Mouse (Mus musculus) limb, embryonic 14.5 days (tissue): ENCODE measurements around the gene Srebf1. TPM values are rescaled to one million over a fixed set of nuclear protein-coding genes. Genes with fewer than 3 reads are reported as not detected.

ENCODE experiments used
- ATAC-seq: fragments of 200-750 bp; cut with Nextera tagmentation; 2 replicates; pipeline ENCODE4 v1.8.0; 2017; ENCODE audit warnings: low read depth, moderate number of reproducible peaks, moderate TSS enrichment; ENCODE audit not compliant: low FRiP score
- DNase-seq: peaks from one replicate; pipeline ENCODE4 v3.0.0-alpha.2; 2015; ENCODE audit warnings: low spot score
- H3K27ac ChIP-seq: fragments of 300-500 bp; sonication (generic); replicated peaks from 2 replicates; pipeline ENCODE4 v1.5.1; 2014; ENCODE audit warnings: low read depth, mild to moderate bottlenecking, low read length, moderate library complexity, mixed read lengths
- H3K27me3 ChIP-seq: fragments of 300-500 bp; sonication (generic); 2 replicates; pipeline ENCODE4 v1.6.1; 2014; ENCODE audit warnings: low read length, mixed read lengths; ENCODE audit not compliant: control insufficient read depth, insufficient read depth
- H3K36me3 ChIP-seq: fragments of 300-500 bp; sonication (generic); 2 replicates; pipeline ENCODE4 v1.6.1; 2014; ENCODE audit warnings: mild to moderate bottlenecking, low read length, moderate library complexity, mixed read lengths; ENCODE audit not compliant: control insufficient read depth, insufficient read depth
- H3K4me1 ChIP-seq: fragments of 300-500 bp; sonication (generic); 2 replicates; pipeline ENCODE4 v1.6.1; 2014; ENCODE audit warnings: antibody characterized with exemption, low read length, mixed read lengths; ENCODE audit not compliant: control insufficient read depth, insufficient read depth
- H3K4me2 ChIP-seq: fragments of 300-500 bp; sonication (generic); replicated peaks from 2 replicates; pipeline ENCODE4 v1.6.1; 2014; ENCODE audit warnings: low read depth, mild to moderate bottlenecking, low read length, moderate library complexity; ENCODE audit not compliant: severe bottlenecking
- H3K4me3 ChIP-seq: fragments of 300-500 bp; sonication (generic); replicated peaks from 2 replicates; pipeline ENCODE4 v1.5.1; 2014; ENCODE audit warnings: low read length
- H3K9ac ChIP-seq: fragments of 300-500 bp; sonication (generic); 2 replicates; pipeline ENCODE4 v1.6.1; 2014; ENCODE audit warnings: mild to moderate bottlenecking, low read depth, low read length, moderate library complexity; ENCODE audit not compliant: severe bottlenecking
- H3K9me3 ChIP-seq: fragments of 300-500 bp; sonication (generic); 2 replicates; pipeline ENCODE4 v1.6.1; 2016; ENCODE audit warnings: low read length; ENCODE audit not compliant: control insufficient read depth
- POLR2A ChIP-seq: fragments of 200-500 bp; IDR thresholded peaks from 2 replicates; pipeline ENCODE4 v1.8.0; 2012; ENCODE audit warnings: inconsistent platforms, mild to moderate bottlenecking, moderate library complexity, borderline replicate concordance; ENCODE audit not compliant: insufficient read depth, insufficient read length; ENCODE audit errors: extremely low read depth
- WGBS: fragments of 180-500 bp; shearing (Covaris S2); extraction: QIAGEN DNeasy Blood & Tissue Kit; methylation state at CpG from one replicate; pipeline ENCODE4 v1.1.7; 2014; 5-methylcytosine and 5-hydroxymethylcytosine counted together
- polyA plus RNA-seq, 2 experiments: library from polyadenylated mRNA; depleted of rRNA in 1 of 2; stranded (reverse) in 1 of 2; unstranded in 1 of 2; fragments of >200 nt; fragmentation: Nextera tagmentation in 1 of 2; extraction: Ambion mirVana in 1 of 2; gene quantifications; 2 replicates each; pipeline versions ENCODE4 v1.2.1 to v1.2.3; 2012 to 2014

The Srebf1 gene
- polyA plus RNA-seq, 2 experiments: 77.1 to 96.5 TPM

GRCm38 (mm10) chr11:60260743-60261142 is 38.4 kb upstream of the Srebf1 start:
- Histone ChIP-seq H3K4me3 (no peak overlapping the region), H3K4me2 (no peak overlapping the region), H3K4me1 (peaks cover 18% of the 10 kb centered on the region), H3K27me3 (no peaks in the 10 kb centered on the region), H3K9ac (no peak overlapping the region), H3K9me3 (no peaks in the 10 kb centered on the region), H3K27ac (no peak overlapping the region), H3K36me3 (peaks cover 20% of the 10 kb centered on the region)
- no peak for TF ChIP-seq POLR2A
- no peak for DNase-seq
- WGBS: 95% methylated on average over 3 of the region's 3 CpGs
- no peak for ATAC-seq

GRCm38 (mm10) chr11:60257696-60258095 is 35.3 kb upstream of the Srebf1 start:
- H3K27ac ChIP-seq: no peak overlapping the region
- DNase-seq: no peak
- no peaks in the 10 kb centered on the region for H3K9me3 ChIP-seq
- no peak for ATAC-seq
- H3K4me2 ChIP-seq: no peak overlapping the region
- H3K36me3 ChIP-seq: peaks cover 23% of the 10 kb centered on the region
- H3K9ac ChIP-seq: no peak overlapping the region
- peaks cover 13% of the 10 kb centered on the region for H3K4me1 ChIP-seq
- no peak for TF ChIP-seq POLR2A
- WGBS: 38% methylated on average over 2 of the region's 2 CpGs
- H3K4me3 ChIP-seq: no peak overlapping the region
- H3K27me3 ChIP-seq: no peaks in the 10 kb centered on the region

- H3K27me3 ChIP-seq: no peaks in the 10 kb centered on the region
- no peak for DNase-seq
- peaks cover 23% of the 10 kb centered on the region for H3K36me3 ChIP-seq
- H3K4me1 ChIP-seq: peaks cover 14% of the 10 kb centered on the region
- no peak for ATAC-seq
- H3K4me2 ChIP-seq: no peak overlapping the region
- no peak overlapping the region for H3K4me3 ChIP-seq
- H3K9me3 ChIP-seq: no peaks in the 10 kb centered on the region
- H3K27ac ChIP-seq: no peak overlapping the region
- 88% methylated on average over 9 of the region's 9 CpGs for WGBS
- no peak overlapping the region for H3K9ac ChIP-seq
- no peak for TF ChIP-seq POLR2A
These were observed 34.3 kb upstream of the Srebf1 start for GRCm38 (mm10) chr11:60256713-60257112.

- no peak for TF ChIP-seq POLR2A
- no peak for DNase-seq
- H3K27ac ChIP-seq: 0 out of 2 replicates have a peak overlapping the region, but pooled peaks have one; percentile 26
- no peaks in the 10 kb centered on the region for H3K9me3 ChIP-seq
- H3K4me1 ChIP-seq: peaks cover 14% of the 10 kb centered on the region
- peaks cover 23% of the 10 kb centered on the region for H3K36me3 ChIP-seq
- no peak overlapping the region for H3K4me2 ChIP-seq
- H3K27me3 ChIP-seq: no peaks in the 10 kb centered on the region
- no peak overlapping the region for H3K9ac ChIP-seq
- ATAC-seq: no peak
- no peak overlapping the region for H3K4me3 ChIP-seq
- WGBS: 51% methylated on average over 6 of the region's 6 CpGs
These were observed 33.8 kb upstream of the Srebf1 start for GRCm38 (mm10) chr11:60256176-60256681.

GRCm38 (mm10) chr11:60255639-60256038 is 33.3 kb upstream of the Srebf1 start:
- Histone ChIP-seq H3K4me2 (no peak overlapping the region), H3K36me3 (peaks cover 23% of the 10 kb centered on the region), H3K9me3 (no peaks in the 10 kb centered on the region), H3K4me3 (no peak overlapping the region), H3K9ac (no peak overlapping the region), H3K27ac (no peak overlapping the region), H3K27me3 (no peaks in the 10 kb centered on the region), H3K4me1 (peaks cover 14% of the 10 kb centered on the region)
- no peak for TF ChIP-seq POLR2A
- WGBS: 49% methylated on average over 3 of the region's 3 CpGs
- DNase-seq (no peak), ATAC-seq (no peak)

DNA sequence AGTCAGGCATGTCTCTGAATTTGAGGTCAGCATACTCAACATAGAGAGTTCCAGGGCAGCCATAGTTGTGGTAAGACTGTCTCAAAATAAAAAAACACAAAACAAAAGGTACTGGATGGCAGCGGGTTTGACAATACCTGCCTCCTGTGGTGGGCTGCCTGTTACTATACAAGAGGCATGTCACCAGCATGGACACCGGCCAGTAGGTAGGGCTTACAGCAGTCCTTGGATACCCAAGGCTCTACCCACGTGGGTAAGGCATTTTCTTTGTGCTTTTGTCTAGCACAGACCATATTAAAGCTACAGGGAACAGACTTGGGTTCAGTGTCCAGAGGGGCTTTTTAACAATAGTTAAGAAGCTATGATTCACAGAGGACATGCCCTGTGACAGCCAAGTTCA is 32.8 kb upstream of the Srebf1 start:
- H3K4me1 ChIP-seq: peaks cover 14% of the 10 kb centered on the region
- ATAC-seq (no peak), DNase-seq (no peak)
- H3K36me3 ChIP-seq: peaks cover 28% of the 10 kb centered on the region
- no peak overlapping the region for H3K9ac ChIP-seq
- H3K4me2 ChIP-seq: no peak overlapping the region
- 71% methylated on average over 3 of the region's 3 CpGs for WGBS
- no peak overlapping the region for H3K27ac ChIP-seq
- no peaks in the 10 kb centered on the region for H3K9me3 ChIP-seq
- TF ChIP-seq POLR2A: no peak
- H3K4me3 ChIP-seq: no peak overlapping the region
- H3K27me3 ChIP-seq: no peaks in the 10 kb centered on the region
